Mouse (Mus musculus) thymus, adult 2 months (tissue): ENCODE results near the gene Msmp.

Source experiments
- CTCF ChIP-seq: fragments of 200-500 bp; IDR thresholded peaks from 2 replicates; pipeline ENCODE4 v1.5.1; 2012; ENCODE audit warnings: mild to moderate bottlenecking, control low read depth, low read length, moderate library complexity, borderline replicate concordance; ENCODE audit not compliant: control insufficient read depth, poor library complexity, insufficient read depth; ENCODE audit errors: extremely low read depth
- POLR2A ChIP-seq: fragments of 200-500 bp; IDR thresholded peaks from 2 replicates; pipeline ENCODE4 v1.6.1; 2012; ENCODE audit warnings: mild to moderate bottlenecking, low read length, control low read depth, moderate library complexity; ENCODE audit not compliant: control insufficient read depth, poor library complexity, insufficient read depth; ENCODE audit errors: extremely low read depth

DNA sequence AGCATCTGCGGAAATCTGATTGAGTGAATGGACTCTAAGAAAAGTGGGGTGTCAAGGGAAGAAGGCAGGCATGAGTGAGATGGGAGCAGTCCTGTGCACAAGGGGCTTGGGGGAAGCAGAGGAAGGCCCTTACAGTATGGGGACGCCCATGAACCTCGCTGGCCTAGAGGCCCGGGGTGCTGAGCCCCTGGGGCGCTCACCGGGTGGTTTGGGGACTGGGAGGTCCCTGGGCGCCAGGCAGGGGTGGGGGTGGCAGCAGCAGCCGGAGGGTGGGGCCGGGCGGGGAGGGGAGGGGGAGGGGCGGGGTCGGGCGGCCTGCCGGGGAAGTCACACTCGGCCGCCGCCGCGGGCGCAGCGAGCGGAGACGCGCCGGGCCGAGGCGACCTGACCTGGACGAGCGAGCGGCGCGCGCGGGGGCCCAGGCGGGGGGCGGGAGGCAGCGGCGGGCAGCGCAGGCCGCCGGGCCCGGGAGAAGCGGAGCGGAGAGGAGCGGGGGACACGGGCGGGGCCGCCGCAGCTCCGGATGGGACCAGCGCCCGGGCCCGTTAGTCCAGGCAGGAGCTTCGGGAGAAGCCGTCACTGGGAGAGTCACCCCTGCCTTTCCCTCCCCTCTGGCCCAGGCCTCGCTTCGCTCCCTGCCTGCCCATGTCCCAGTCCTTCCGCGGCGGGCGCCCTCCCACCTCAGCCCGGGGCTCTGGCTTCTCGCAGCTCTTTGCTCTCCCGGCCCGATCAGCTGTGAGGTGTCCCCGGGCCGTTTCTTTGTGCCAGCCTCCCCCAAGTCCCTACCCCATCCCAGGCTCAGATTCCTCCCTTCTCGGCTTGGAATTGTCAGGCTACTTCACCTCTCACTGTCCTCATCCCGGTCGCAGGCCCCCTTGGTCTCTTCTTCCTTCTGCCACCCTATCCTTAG is 47.0 kb upstream of the Msmp start, which contains the start of gene Npr2:
- no peak for TF ChIP-seq POLR2A
- TF ChIP-seq CTCF, result no peak
